Mouse (Mus musculus) effector memory CD4-positive, alpha-beta T cell, adult 5 months (primary cell): ENCODE data around the gene Clec2d. TPM values are rescaled to one million over a fixed set of nuclear protein-coding genes. Genes with fewer than 3 reads are reported as not detected.

Experiments used
- polyA plus RNA-seq: library from polyadenylated mRNA; unstranded; fragments of 100-300 nt; shearing (Covaris generic); gene quantifications from one replicate; pipeline ENCODE4 v1.2.1, GENCODE M21; 2017

Clec2d gene
- polyA plus RNA-seq, result 25.9 TPM

DNA sequence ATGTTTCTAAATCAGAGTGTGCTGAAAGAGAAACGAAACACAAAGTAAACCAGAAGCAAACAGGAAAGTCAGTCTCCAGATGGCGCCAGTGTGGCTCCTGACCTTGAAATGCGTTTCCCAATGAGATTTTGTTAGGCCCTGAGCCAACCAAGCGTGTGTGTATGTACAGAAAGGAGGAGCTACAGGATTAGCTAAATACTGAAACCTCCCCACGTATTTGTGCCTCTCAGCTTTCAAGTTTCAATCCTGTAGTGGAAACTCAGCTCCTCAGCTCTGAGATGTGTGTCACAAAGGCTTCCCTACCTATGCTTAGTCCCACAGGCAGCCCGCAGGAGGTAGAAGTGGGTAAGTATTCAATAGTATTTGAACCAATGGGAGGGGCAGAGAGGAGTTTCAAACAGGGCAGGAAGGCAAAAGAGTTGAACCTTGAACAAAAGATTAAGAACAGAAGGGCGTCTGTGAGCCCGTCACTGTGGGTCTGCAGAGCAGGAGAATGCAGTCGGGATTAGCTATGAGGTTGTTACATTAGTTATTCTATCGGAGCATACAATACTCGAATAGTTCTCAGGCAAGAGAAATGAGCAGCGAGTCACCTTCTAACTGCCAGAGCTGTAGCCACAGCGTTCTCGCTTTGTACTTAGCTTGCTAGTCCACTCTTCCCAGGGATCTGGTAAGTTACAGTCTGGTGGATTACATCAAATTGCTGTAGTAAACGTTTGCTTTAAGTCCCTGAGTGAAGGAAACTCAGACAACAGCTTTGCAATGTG lies at the start of gene Clec2d:
TSS of gene Clec2d (plus strand) at position 213 of the 767 bp plus-strand sequence.

Other genes starting within 250 kb of the Clec2d start
- not detected for gene Clec2g, start 246.2 kb upstream of the Clec2d start, polyA plus RNA-seq
- gene Klrb1f, start 134.7 kb upstream of the Clec2d start, polyA plus RNA-seq, result 10.4 TPM
- not detected for gene Clec2e, start 79.7 kb upstream of the Clec2d start, polyA plus RNA-seq
- 808 TPM for gene Cd69, start 94.8 kb downstream of the Clec2d start, polyA plus RNA-seq
- gene 4922502D21Rik, start 151.2 kb downstream of the Clec2d start, polyA plus RNA-seq, result not detected
- gene Clec12a, start 162.1 kb downstream of the Clec2d start, polyA plus RNA-seq, result not detected
- not detected for gene Clec12b, start 205.3 kb downstream of the Clec2d start, polyA plus RNA-seq
- gene Clec1b, start 216.7 kb downstream of the Clec2d start, polyA plus RNA-seq, result 0.09 TPM
- not detected for gene Clec9a, start 228.2 kb downstream of the Clec2d start, polyA plus RNA-seq